Mouse (Mus musculus): ENCODE measurements at regions not wholly inside any gene's neighbourhood (a gene's known extent, or its start where the extent isn't known, plus 50 kb on each side); places are given as distances from the start of the nearest gene placed in this dataset.

GRCm38 (mm10) chr11:20965575-20966239 is 125.4 kb upstream of the Peli1 start:
- Histone ChIP-seq H3K9me3 (no peaks in the 10 kb centered on the region), H3K4me1 (replicated peaks) (peaks cover 10% of the 10 kb centered on the region; the same call in 1 of the 2 replicates), H3K4me2 (no peak overlapping the region), H3K4me3 (no peak overlapping the region), H3K36me3 (no peaks in the 10 kb centered on the region), H3K27me3 (no peaks in the 10 kb centered on the region), H3K9ac (no peak overlapping the region), H3K27ac (replicated peaks) (no peak overlapping the region)
- ATAC-seq (ENCODE audit: low read depth), result no peak
- WGBS, result 34% methylated on average over 8 of the region's 8 CpGs

DNA sequence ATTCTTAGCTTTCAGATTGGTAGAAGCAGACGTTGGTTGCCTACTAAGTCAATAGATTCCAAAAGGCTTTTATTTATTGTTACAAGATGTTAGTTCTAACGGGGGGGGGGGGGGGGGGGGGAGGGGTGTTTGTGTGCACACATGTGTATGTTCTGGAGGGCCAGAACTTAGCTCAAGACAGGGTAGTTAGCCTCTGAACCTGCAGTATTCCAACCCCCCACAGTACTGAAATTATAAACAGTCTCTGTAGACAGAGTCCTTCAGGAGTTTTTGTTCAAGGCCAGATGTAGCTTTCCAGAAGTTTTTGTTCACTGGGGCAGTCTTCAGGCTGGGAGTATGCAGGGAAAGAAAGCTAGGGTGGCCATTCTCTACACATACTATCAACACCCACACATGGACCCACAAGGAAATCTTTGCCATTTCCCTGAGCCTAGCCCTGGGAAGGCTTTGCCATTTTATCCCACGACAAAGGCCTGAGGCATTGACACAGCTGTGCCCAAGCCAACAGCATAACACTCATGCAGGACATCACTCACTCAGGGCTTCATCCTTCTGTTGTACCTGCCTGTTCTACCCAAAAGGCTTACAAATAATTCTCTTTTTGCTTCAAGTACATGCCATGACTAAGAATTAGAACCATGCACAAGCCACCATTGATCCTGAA is 123.6 kb upstream of the Peli1 start:
- no peak overlapping the region for H3K4me2 ChIP-seq
- H3K9me3 ChIP-seq, result no peaks in the 10 kb centered on the region
- peaks cover 10% of the 10 kb centered on the region; the same call in 1 of the 2 replicates for H3K4me1 ChIP-seq (replicated peaks)
- ATAC-seq (ENCODE audit: low read depth), result no peak
- WGBS, result 24% methylated on average over 3 of the region's 3 CpGs
- no peak overlapping the region for H3K4me3 ChIP-seq
- H3K36me3 ChIP-seq, result no peaks in the 10 kb centered on the region
- H3K27ac ChIP-seq (replicated peaks), result no peak overlapping the region
- no peaks in the 10 kb centered on the region for H3K27me3 ChIP-seq
- H3K9ac ChIP-seq, result no peak overlapping the region

DNA sequence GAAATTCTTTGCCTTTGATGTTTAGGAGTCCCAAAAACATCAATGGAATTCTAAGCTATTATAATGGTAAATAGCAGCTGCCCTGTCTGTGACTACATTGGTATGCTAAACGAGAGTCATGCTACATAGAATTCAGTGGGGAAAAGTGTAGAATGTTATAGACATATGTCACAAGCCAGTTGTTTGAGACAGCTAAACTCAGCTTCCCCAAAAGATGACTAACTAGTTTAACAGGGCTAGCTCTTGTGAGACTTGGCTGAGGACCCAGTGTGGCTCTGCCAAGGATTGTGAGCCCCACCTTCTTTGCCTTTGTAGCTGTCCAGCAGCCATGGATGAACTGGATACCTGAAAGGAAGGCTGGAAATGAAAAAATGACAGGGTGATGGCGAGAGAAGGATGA is 122.8 kb upstream of the Peli1 start:
- Histone ChIP-seq H3K4me3 (no peak overlapping the region), H3K4me2 (no peak overlapping the region), H3K27ac (replicated peaks) (no peak overlapping the region), H3K36me3 (no peaks in the 10 kb centered on the region), H3K4me1 (replicated peaks) (peaks cover 10% of the 10 kb centered on the region; the same call in 1 of the 2 replicates), H3K9ac (no peak overlapping the region), H3K9me3 (no peaks in the 10 kb centered on the region), H3K27me3 (no peaks in the 10 kb centered on the region)
- WGBS, result 47% methylated on average over 2 of the region's 2 CpGs
- ATAC-seq (ENCODE audit: low read depth), result no peak

GRCm38 (mm10) chr11:20973141-20973540 is 118.0 kb upstream of the Peli1 start:
- H3K4me1 ChIP-seq (replicated peaks), result peaks cover 7% of the 10 kb centered on the region; the same call in 1 of the 2 replicates
- no peaks in the 10 kb centered on the region for H3K27me3 ChIP-seq
- no peak overlapping the region for H3K27ac ChIP-seq (replicated peaks)
- H3K9ac ChIP-seq, result no peak overlapping the region
- no peaks in the 10 kb centered on the region for H3K9me3 ChIP-seq
- no peak overlapping the region for H3K4me3 ChIP-seq
- no peak for ATAC-seq (ENCODE audit: low read depth)
- H3K36me3 ChIP-seq, result no peaks in the 10 kb centered on the region
- WGBS, result 67% methylated on average over 3 of the region's 3 CpGs
- H3K4me2 ChIP-seq, result no peak overlapping the region

- no peak overlapping the region for H3K27ac ChIP-seq (replicated peaks)
Observed at GRCm38 (mm10) chr11:20981588-20981987, 109.5 kb upstream of the Peli1 start.

DNA sequence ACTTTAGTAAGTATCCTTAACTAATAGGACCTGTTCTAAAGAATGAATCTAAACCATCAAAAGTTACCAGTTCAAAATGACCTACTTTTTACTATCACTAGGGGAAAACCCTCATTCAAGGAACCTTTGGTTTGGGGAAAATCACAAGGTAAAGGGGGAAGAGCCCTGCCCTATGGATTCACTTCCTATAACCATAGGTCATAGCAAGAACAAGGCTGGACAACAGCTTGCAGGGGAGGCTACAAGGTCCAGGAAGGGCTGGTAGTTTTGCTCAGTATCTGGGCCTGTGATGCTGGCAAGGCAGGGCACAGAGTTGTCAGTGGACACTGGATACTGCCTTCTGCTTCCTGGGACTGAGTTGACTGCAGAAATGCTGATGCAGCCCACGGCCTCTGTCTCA is 109.1 kb upstream of the Peli1 start:
- Histone ChIP-seq H3K9ac (no peak overlapping the region), H3K4me2 (no peak overlapping the region), H3K36me3 (no peaks in the 10 kb centered on the region), H3K4me1 (replicated peaks) (peaks cover 13% of the 10 kb centered on the region), H3K4me3 (no peak overlapping the region), H3K27me3 (no peaks in the 10 kb centered on the region), H3K27ac (replicated peaks) (no peak overlapping the region), H3K9me3 (no peaks in the 10 kb centered on the region)
- 83% methylated on average over 1 of the region's 1 CpGs for WGBS
- ATAC-seq (ENCODE audit: low read depth), result no peak

More at GRCm38 (mm10) chr11:20981588-20981987, 109.5 kb upstream of the Peli1 start:
- Histone ChIP-seq H3K4me2 (no peak overlapping the region), H3K36me3 (no peaks in the 10 kb centered on the region), H3K4me1 (replicated peaks) (0 out of 2 replicates have a peak, but pooled peaks cover 11% of the 10 kb centered on the region), H3K4me3 (no peak overlapping the region), H3K27me3 (no peaks in the 10 kb centered on the region), H3K9ac (no peak overlapping the region), H3K9me3 (no peaks in the 10 kb centered on the region)
- no peak for ATAC-seq (ENCODE audit: low read depth)
- WGBS, result 74% methylated on average over 2 of the region's 2 CpGs

- Histone ChIP-seq H3K4me1 (replicated peaks) (peaks cover 18% of the 10 kb centered on the region), H3K27me3 (no peaks in the 10 kb centered on the region), H3K9me3 (no peaks in the 10 kb centered on the region), H3K36me3 (no peaks in the 10 kb centered on the region), H3K9ac (no peak overlapping the region), H3K4me3 (no peak overlapping the region), H3K27ac (replicated peaks) (no peak overlapping the region), H3K4me2 (no peak overlapping the region)
- no peak for ATAC-seq (ENCODE audit: low read depth)
- WGBS, result 91% methylated on average over 6 of the region's 6 CpGs
Observed at GRCm38 (mm10) chr11:20982500-20982899, 108.6 kb upstream of the Peli1 start.

DNA sequence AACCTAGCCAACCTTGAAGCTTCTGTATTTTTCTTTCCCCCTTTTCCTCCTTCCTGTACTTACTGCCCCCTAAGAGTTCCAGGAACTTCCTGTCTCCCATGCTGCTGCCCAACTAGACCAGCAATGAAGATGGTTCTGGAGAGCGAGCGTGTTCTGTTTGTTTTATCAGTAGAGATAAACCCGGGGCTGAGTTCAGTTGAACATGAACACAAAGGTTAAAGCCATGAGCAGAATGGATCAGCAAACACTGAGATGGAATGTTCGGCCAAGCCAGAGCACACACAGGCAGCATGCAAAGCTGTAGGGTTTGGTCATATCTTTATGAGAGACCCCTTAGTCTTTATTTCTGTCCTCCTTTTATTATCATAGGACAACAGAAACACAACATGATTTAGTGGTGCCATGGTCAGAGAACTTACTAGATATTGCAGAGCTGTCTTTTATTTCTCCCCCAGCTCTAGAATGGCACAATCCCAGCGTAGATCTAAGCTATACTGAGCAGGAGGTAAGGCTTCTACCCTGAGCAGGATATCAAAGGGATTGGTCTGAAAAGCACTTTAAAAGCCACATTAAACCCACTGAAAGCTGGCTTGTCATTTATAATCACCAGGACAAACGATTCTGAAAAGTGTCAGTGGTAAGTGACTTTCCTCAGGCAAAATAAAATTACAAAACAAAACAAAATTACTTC is 105.9 kb upstream of the Peli1 start:
- Histone ChIP-seq H3K4me1 (replicated peaks) (peaks cover 29% of the 10 kb centered on the region), H3K36me3 (no peaks in the 10 kb centered on the region), H3K9me3 (no peaks in the 10 kb centered on the region), H3K27ac (replicated peaks) (no peak overlapping the region), H3K27me3 (no peaks in the 10 kb centered on the region), H3K9ac (no peak overlapping the region), H3K4me3 (no peak overlapping the region), H3K4me2 (no peak overlapping the region)
- 60% methylated on average over 6 of the region's 6 CpGs for WGBS
- no peak for ATAC-seq (ENCODE audit: low read depth)

GRCm38 (mm10) chr11:20985771-20986170 is 105.3 kb upstream of the Peli1 start:
- Histone ChIP-seq H3K4me3 (no peak overlapping the region), H3K27me3 (no peaks in the 10 kb centered on the region), H3K4me1 (replicated peaks) (peaks cover 32% of the 10 kb centered on the region), H3K36me3 (no peaks in the 10 kb centered on the region), H3K27ac (replicated peaks) (no peak overlapping the region), H3K9me3 (no peaks in the 10 kb centered on the region), H3K4me2 (no peak overlapping the region), H3K9ac (no peak overlapping the region)
- 48% methylated on average over 4 of the region's 4 CpGs for WGBS
- no peak for ATAC-seq (ENCODE audit: low read depth)

DNA sequence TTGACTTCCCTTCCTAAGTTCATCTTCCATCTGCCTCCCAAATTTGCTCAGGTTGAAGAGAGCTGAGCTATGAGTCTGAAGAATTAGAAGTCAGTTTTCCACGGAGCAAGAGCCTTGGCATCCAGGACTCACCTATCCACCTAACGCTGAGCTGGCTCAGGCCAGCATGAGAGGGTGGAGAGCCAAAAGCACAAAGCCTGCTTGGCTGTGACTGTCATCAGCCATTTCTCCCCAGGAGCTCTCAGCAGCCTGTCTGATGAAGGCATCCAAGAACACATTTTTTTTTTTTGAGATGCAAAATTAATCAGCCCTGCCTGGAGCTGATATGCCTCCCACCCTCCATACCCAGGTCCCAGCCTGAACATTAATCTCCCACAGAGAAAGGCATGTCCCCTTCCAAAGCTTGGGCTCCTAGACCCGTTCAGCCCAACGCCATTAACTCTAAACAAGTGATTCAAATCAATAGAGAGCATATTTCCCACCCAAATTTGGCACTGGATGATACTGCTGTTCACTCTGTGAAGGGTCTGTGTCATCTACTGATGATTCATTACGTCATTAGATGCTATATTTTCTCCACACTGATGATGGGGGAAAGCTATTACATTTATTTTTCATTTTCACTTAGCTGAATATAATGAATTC is 103.8 kb upstream of the Peli1 start:
- peak; percentile 78 for ATAC-seq (ENCODE audit: low read depth)
- Histone ChIP-seq H3K36me3 (no peaks in the 10 kb centered on the region), H3K4me3 (no peak overlapping the region), H3K4me1 (replicated peaks) (peaks cover 32% of the 10 kb centered on the region), H3K4me2 (peak overlapping the region; percentile 13; the same call in 1 of the 2 replicates), H3K9me3 (no peaks in the 10 kb centered on the region), H3K9ac (no peak overlapping the region), H3K27me3 (no peaks in the 10 kb centered on the region), H3K27ac (replicated peaks) (peak overlapping the region; percentile 79)
- WGBS, result 52% methylated on average over 5 of the region's 5 CpGs

- Histone ChIP-seq H3K9ac (no peak overlapping the region), H3K4me3 (no peak overlapping the region), H3K9me3 (no peaks in the 10 kb centered on the region), H3K27me3 (no peaks in the 10 kb centered on the region), H3K4me1 (replicated peaks) (peaks cover 32% of the 10 kb centered on the region), H3K4me2 (peak overlapping the region; percentile 13; the same call in 1 of the 2 replicates), H3K36me3 (no peaks in the 10 kb centered on the region), H3K27ac (replicated peaks) (peak overlapping the region; percentile 70)
- peak; percentile 96 for ATAC-seq (ENCODE audit: low read depth)
- 67% methylated on average over 11 of the region's 11 CpGs for WGBS
Observed at GRCm38 (mm10) chr11:20987841-20988251, 103.2 kb upstream of the Peli1 start.

GRCm38 (mm10) chr11:20988871-20989270 is 102.2 kb upstream of the Peli1 start:
- no peak overlapping the region for H3K4me2 ChIP-seq
- H3K4me3 ChIP-seq, result no peak overlapping the region
- H3K27ac ChIP-seq (replicated peaks), result no peak overlapping the region
- H3K27me3 ChIP-seq, result no peaks in the 10 kb centered on the region
- H3K9me3 ChIP-seq, result no peaks in the 10 kb centered on the region
- WGBS, result 87% methylated on average over 3 of the region's 3 CpGs
- H3K4me1 ChIP-seq (replicated peaks), result peaks cover 32% of the 10 kb centered on the region
- H3K36me3 ChIP-seq, result no peaks in the 10 kb centered on the region
- no peak for ATAC-seq (ENCODE audit: low read depth)
- H3K9ac ChIP-seq, result no peak overlapping the region

Data from neural tube, embryonic 13.5 days (tissue).